Mouse (Mus musculus): ENCODE results near the gene Fut8. TPM values are rescaled to one million over a fixed set of nuclear protein-coding genes. Genes with fewer than 3 reads are reported as not detected.

Gene Fut8
- total and polyA plus RNA-seq, 3 experiments: 60.6 to 124 (median 86.0) TPM

DNA sequence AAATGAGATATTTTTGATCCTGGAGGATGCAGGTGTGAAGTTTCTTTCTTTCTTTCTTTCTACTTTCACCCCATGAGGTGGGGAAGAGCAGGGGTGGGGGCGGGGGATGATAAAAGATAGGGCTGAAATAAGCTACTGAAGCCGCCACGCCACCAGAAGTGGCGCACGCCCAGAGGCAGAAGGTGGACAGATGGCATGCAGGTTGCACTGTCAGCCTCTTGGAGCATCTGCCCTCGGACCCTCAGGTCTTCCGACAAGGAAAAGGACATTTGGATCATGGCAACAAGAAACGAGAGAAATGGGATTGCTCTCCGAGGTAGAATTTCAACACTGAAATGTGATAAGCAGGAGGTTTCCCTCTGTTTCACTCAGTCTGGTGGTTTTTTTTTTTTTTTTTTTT, 273.3 kb downstream of the Fut8 start:
- H3K36me3 ChIP-seq (replicated peaks in 1 of 2; ENCODE audit: control insufficient read depth in 1 of 2, insufficient read depth in 1 of 2, low read length in 1 of 2): no peaks in the 10 kb centered on the region
- H3K4me3 ChIP-seq (replicated peaks in 1 of 3; ENCODE audit: low read depth in 2 of 3, low read length in 2 of 3, poor library complexity in 1 of 3): no peak overlapping the region
- peaks cover 0 to 5% of the 10 kb centered on the region in 2 experiments; a peak in 2 of 4 replicates for H3K4me1 ChIP-seq (ENCODE audit: control insufficient read depth in 1 of 2, insufficient read depth in 2 of 2)
- H3K27me3 ChIP-seq (replicated peaks): no peaks in the 10 kb centered on the region
- dilution Hi-C loops (cut with MboI; ENCODE audit: extremely low pct_ligation_motif_present, extremely low pct_unique_long_range_greater_than_20kb, low sequenced_read_pairs) (no loop called here), in situ Hi-C loops (cut with MboI; ENCODE audit: low pct_ligation_motif_present, low pct_unique_long_range_greater_than_20kb, low sequenced_read_pairs) (no loop called here)
- H3K4me2 ChIP-seq (ENCODE audit: insufficient read depth, low read depth, poor library complexity, severe bottlenecking): no peak overlapping the region
- no peaks in the 10 kb centered on the region for H3K9me3 ChIP-seq (replicated peaks; ENCODE audit: low read length)
- no peak for DNase-seq (ENCODE audit: extremely low read depth)
- no peak overlapping the region for H3K27ac ChIP-seq (ENCODE audit: insufficient read depth, low read depth)
- TF ChIP-seq SMC3 (IDR thresholded peaks at IDR 0.05; ENCODE audit: low read depth, low read length) (no peak), MYC (IDR thresholded peaks at IDR 0.05; ENCODE audit: low read depth, low read length) (no peak), RAD21 (IDR thresholded peaks at IDR 0.05; ENCODE audit: low read depth, low read length) (no peak), ZC3H11A (IDR thresholded peaks at IDR 0.05; ENCODE audit: low read depth, low read length) (no peak), USF2 (conservative IDR thresholded peaks at IDR 0.05; ENCODE audit: low read depth, low read length) (no peak), MXI1 (IDR thresholded peaks at IDR 0.05; ENCODE audit: low read depth, low read length) (no peak), GABPA (IDR thresholded peaks at IDR 0.05; ENCODE audit: insufficient replicate concordance, low read depth, low read length) (no peak), NRF1 (IDR thresholded peaks at IDR 0.05; ENCODE audit: low read depth, low read length) (no peak), NELFE (IDR thresholded peaks at IDR 0.05; ENCODE audit: low read depth, low read length) (no peak), CTCF (conservative IDR thresholded peaks at IDR 0.05 in 1 of 2, IDR thresholded peaks at IDR 0.05 in 1 of 2; ENCODE audit: low read depth in 2 of 2, low read length in 2 of 2) (no peak), TBP (conservative IDR thresholded peaks at IDR 0.05; ENCODE audit: low read depth, low read length) (no peak), TCF12 (IDR thresholded peaks at IDR 0.05; ENCODE audit: low read depth, low read length) (no peak), ZKSCAN1 (IDR thresholded peaks at IDR 0.05; ENCODE audit: borderline replicate concordance, low read depth, low read length) (no peak)
- H3K9ac ChIP-seq (ENCODE audit: insufficient read depth, low read depth): no peak overlapping the region
- H3K79me2 ChIP-seq (replicated peaks; ENCODE audit: control insufficient read depth, extremely low read depth, insufficient read depth, poor library complexity, severe bottlenecking): no peaks in the 10 kb centered on the region

DNA sequence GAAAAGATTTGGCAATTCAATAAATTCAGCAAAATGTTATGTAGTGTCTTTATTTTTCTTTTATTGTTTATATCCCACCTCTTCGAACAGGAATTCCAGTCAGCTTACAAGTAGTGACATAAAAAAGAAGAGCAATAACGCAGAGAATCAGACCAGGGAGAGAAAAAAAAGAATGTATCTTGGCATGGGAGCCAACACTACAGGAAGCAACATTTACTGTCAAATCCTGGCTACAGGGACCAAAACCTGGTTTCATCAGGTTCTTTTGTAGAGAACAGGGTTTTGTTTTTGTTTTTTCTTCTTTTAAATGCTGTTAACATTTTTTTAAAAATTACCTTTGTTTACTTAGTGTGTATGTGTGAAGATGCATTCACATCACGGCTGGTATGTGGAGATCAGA, 273.7 kb downstream of the Fut8 start:
- in situ Hi-C loops (cut with MboI; ENCODE audit: low pct_ligation_motif_present, low pct_unique_long_range_greater_than_20kb, low sequenced_read_pairs) (no loop called here), dilution Hi-C loops (cut with MboI; ENCODE audit: extremely low pct_ligation_motif_present, extremely low pct_unique_long_range_greater_than_20kb, low sequenced_read_pairs) (no loop called here)
- no peaks in the 10 kb centered on the region for H3K79me2 ChIP-seq (replicated peaks; ENCODE audit: control insufficient read depth, extremely low read depth, insufficient read depth, poor library complexity, severe bottlenecking)
- no peak overlapping the region for H3K9ac ChIP-seq (ENCODE audit: insufficient read depth, low read depth)
- no peak overlapping the region for H3K4me3 ChIP-seq (replicated peaks in 1 of 3; ENCODE audit: low read depth in 2 of 3, low read length in 2 of 3, poor library complexity in 1 of 3)
- H3K36me3 ChIP-seq (replicated peaks in 1 of 2; ENCODE audit: control insufficient read depth in 1 of 2, insufficient read depth in 1 of 2, low read length in 1 of 2): no peaks in the 10 kb centered on the region
- H3K4me2 ChIP-seq (ENCODE audit: insufficient read depth, low read depth, poor library complexity, severe bottlenecking): no peak overlapping the region
- H3K9me3 ChIP-seq (replicated peaks; ENCODE audit: low read length): no peaks in the 10 kb centered on the region
- TF ChIP-seq ZNF384 (IDR thresholded peaks at IDR 0.05; ENCODE audit: low read depth, low read length) (no peak), UBTF (IDR thresholded peaks at IDR 0.05; ENCODE audit: low read depth, low read length) (no peak), PAX5 (IDR thresholded peaks at IDR 0.05; ENCODE audit: low read length) (no peak), GABPA (IDR thresholded peaks at IDR 0.05; ENCODE audit: insufficient replicate concordance, low read depth, low read length) (no peak), USF2 (conservative IDR thresholded peaks at IDR 0.05; ENCODE audit: low read depth, low read length) (no peak), HCFC1 (IDR thresholded peaks at IDR 0.05; ENCODE audit: low read depth, low read length) (no peak), RCOR1 (conservative IDR thresholded peaks at IDR 0.05; ENCODE audit: low read depth, low read length) (no peak), TCF12 (IDR thresholded peaks at IDR 0.05; ENCODE audit: low read depth, low read length) (no peak), ZKSCAN1 (IDR thresholded peaks at IDR 0.05; ENCODE audit: borderline replicate concordance, low read depth, low read length) (no peak), MXI1 (IDR thresholded peaks at IDR 0.05; ENCODE audit: low read depth, low read length) (no peak), USF1 (IDR thresholded peaks at IDR 0.05; ENCODE audit: low read depth, low read length) (no peak), NRF1 (IDR thresholded peaks at IDR 0.05; ENCODE audit: low read depth, low read length) (no peak), NELFE (IDR thresholded peaks at IDR 0.05; ENCODE audit: low read depth, low read length) (no peak), ELF1 (IDR thresholded peaks at IDR 0.05; ENCODE audit: low read depth, low read length) (no peak), MAX (IDR thresholded peaks at IDR 0.05; ENCODE audit: low read length) (no peak), JUN (IDR thresholded peaks at IDR 0.05; ENCODE audit: insufficient read depth, low read depth, low read length) (no peak), KAT2A (IDR thresholded peaks at IDR 0.05; ENCODE audit: insufficient replicate concordance, low read length) (no peak)
- DNase-seq (ENCODE audit: extremely low read depth): no peak
- H3K27me3 ChIP-seq (replicated peaks): no peaks in the 10 kb centered on the region
- no peak overlapping the region for H3K27ac ChIP-seq (ENCODE audit: insufficient read depth, low read depth)
- H3K4me1 ChIP-seq (ENCODE audit: control insufficient read depth in 1 of 2, insufficient read depth in 2 of 2): peaks cover 0 to 5% of the 10 kb centered on the region in 2 experiments; a peak in 2 of 4 replicates

All from CH12.LX (cell line).